Mouse (Mus musculus) urinary bladder, adult 18-20 months (tissue): ENCODE results near the gene Exoc3l4.

Source experiments
- DNase-seq, 2 experiments: peaks; one replicate each; pipeline ENCODE4 v3.0.0; 2022; ENCODE audit warnings: low spot score in 2 of 2, mixed read lengths in 2 of 2

Exoc3l4 gene

DNA sequence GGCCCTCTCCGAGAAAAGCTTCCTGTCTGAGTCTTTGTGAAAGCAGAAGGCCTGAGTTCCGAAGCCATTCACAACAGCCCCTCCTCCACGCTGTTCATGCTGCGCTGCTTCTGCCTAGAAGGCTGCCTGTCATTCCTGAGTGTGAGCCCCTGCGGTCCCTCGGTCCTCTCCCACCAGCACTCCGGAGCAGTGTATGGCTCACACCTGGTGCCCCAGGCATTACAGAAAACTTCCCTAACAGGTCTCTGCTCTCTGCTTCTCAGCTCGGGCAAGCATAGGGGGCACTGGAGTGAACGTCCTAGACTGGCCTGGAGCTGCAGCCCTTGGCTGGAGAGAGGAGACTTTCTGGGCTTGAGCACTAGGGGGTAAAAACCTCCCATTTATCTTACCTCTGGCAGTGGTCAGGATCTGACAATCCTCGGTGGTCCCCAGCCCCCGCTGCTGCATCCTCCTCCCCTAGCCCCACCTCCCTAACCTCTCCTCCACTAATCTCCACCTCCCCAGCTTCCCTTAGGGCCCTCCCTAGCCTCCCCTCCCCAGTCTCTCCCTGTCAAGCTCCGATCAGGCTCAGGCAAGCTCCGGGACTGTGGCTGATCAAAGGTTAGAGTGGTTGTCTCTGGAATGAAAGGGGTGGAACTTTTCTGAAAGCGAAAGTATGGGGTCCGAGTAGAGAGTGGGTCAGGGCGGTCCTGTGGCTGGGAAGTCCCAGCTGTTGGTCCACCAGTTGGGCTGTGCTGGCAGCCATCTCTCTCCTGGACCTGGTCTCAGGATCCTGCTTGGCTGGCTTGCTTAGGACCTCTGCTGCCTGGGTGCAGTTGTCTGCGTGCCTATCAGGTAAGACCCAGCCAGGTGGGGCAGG, at the start of gene Exoc3l4:
Gene Exoc3l4 (plus strand): TSS at position 97 of the 859 bp plus-strand sequence.
- peak in 1 of 2 experiments; percentile 52 for DNase-seq

DNA sequence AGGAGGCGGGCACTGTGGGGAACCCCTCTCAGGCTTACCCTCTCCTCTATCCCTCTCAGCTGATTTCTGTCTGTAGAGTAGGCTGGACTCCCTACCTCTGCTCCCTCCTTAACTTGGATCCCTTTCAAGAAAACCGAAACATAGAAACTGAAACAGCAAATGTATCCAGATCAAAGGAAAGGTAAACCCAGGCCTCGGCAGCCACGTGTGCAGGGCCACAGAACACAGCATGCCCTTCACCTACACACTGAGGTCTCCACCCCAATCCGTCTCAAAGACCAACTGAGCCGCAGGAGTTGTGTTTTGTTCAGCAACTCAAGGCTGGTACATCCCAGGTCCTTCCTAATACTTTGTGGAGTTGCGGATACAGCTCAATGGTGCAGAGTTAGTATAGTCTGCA, 49.8 kb upstream of the Exoc3l4 start:
- no peak for DNase-seq

DNA sequence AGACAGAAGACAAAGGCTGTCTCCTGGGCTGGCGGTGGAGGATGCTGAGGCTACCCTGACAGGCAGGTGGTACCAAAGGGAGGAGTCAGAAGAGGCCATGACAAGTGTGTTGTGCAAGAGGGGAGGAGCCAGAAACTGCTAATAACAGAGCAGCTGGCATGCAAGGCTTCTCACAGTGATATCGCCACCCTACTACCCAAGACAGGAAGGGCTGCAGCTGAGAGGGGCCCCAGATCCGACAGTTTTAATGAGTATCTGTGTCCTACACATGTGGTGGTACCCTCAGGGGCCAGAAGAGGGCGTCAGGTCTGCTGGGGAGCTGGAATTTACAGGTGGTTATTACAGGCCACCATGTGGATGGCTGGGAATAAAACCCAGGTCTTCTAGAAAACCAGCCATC, 46.6 kb upstream of the Exoc3l4 start:
- no peak for DNase-seq

DNA sequence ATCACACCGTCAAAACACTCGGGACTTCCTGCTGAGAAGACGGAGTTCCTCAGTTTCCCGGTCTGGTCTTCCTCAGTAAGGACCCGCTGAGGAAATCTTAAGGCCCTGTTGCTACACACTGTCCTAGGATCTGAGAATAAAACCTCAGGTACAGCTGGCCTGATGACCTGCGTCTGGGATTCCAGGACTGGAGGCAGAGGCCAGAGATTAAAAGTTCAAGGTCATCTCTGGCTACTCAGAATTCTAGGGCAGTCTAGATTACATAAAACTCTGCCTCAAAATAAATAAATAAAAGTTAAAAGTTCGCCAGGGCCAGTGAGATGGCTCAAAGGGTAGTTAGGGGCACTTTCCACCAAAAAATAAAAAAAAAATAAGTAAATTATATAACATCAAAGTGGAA, 44.9 kb upstream of the Exoc3l4 start:
- no peak for DNase-seq

DNA sequence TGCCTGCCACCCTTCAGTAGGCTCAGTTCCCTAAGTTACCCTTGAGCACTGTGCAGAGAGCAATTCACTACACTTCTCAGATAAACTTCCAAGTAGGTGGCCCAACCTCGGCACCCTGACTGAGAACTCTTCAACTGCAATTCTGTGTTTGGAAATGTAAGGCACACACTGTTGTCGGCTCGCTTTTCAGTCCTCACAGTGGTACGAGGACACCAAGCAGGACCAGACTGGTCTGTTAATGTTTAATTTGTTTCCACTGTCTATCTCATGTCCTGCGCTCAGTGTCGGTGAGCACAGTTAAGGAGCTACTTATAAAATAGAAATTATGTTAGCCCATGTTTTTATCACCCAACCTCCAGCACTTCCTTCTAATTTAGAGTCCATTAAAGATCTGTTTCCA, 43.4 kb upstream of the Exoc3l4 start:
- DNase-seq, result no peak

DNA sequence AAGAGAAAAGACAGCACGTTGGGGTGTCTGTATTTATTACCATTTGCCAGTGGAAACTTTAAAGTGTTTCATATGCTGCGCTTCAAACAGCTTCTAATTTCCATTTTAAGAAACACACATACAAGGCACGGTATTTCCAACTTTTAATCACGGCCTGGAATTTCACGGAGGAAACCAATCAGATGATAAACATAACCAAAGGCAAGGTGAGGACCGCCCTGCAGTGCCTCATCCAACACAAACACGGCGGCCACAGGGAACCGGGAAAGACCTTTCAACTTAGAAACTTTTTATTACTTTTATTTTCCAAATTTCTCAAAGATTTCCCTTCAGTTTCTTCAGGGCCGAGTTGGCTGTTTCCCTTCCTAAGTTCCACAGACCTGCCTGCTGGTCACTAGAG, 42.1 kb upstream of the Exoc3l4 start:
- no peak for DNase-seq

DNA sequence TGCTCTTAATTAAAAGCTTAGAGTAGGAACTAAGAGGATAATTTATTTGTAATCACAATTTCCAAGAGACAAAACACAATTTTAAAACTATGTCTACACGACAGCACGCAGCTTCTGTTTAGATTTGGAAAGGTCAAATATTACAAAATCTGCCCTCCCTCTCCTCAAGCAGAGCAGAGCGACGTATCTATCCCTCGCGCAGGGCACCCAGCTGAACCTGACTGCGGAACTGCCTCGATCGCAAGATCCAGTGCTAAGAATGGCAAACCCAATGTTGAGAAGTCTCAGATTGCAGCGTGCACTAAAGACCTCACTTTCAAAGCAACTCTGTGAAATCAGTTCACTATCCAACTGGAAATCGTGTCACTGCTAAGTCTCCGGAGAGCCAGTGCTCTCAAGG, 41.3 kb upstream of the Exoc3l4 start:
- no peak for DNase-seq

DNA sequence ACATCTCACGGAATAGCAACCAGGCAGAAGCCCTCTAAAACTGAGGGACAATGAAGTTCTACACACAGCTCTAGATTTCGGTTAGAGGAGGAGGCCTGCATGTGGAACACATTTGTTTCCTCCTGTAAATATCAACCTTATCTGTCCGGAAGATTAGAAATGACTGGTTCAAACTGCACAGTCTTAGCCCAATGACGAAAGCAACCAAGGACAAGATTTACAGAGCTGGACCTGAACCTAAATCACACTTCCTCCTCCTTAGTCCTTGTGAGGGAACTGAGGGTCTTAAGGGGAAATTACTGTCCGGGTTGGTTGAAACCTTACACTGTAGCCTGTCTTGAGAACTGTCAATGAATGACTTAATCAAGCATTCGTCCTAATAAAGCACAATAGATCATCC, 40.8 kb upstream of the Exoc3l4 start:
- no peak for DNase-seq

DNA sequence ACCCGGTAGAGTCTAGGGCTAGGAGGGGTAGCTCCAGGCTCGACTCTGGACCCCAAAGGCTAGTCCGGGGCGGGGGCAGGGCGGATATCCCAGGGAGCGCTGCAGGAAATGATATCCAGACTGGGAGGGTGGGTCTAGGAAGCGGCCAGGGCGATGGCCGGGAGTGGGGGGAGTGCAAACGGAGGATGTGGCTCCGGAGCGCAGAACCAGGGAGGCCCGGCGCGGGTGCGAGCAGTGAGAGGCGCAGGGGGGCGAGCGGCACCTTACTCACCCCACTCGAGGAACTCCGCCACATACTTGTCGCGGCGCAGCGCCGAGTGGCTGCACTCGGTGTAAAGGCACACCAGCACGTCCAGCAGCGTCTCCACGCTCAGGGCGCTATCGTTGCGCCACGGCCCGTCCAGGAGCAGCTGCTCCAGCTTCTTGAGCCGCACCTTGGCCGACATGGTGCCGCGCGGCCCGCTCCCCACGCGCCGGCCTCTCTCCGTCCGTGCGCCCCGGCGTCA, 39.9 kb upstream of the Exoc3l4 start:
- DNase-seq, result peak; percentile 40 to 44

DNA sequence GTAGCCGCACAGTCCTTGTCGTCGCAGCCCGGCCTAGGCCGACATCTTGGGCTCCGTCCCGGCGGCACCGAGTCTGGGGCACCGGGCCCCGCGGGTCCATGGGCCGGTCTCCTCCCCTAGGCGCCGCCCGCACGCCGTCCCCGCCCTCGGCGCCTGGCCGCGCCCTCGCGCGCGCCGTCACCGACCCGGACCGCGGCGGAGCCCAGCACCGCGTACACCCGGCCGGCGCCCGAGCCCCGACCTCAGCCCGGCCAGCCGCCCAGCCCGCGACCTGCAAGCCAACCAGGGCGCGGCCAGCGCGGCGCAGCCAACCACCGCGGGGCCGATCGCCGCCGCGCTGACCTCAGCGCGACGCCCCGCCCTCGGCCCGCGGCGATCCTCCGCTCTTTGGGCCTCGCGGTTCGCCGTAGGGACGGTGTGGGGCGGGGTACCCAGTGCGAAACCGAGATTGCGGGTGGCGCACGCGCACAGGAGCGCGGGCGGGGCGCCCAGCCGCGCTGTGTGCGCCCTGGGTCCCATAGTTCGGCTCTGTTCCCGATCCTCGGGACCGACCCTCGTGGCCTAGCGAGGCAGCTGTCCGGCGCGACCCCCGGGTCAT, 39.3 kb upstream of the Exoc3l4 start, which contains the start of gene Cdc42bpb:
Gene Cdc42bpb (minus strand): TSS at position 343 of the 598 bp plus-strand sequence.
- DNase-seq, result peak; percentile 91 to 93

DNA sequence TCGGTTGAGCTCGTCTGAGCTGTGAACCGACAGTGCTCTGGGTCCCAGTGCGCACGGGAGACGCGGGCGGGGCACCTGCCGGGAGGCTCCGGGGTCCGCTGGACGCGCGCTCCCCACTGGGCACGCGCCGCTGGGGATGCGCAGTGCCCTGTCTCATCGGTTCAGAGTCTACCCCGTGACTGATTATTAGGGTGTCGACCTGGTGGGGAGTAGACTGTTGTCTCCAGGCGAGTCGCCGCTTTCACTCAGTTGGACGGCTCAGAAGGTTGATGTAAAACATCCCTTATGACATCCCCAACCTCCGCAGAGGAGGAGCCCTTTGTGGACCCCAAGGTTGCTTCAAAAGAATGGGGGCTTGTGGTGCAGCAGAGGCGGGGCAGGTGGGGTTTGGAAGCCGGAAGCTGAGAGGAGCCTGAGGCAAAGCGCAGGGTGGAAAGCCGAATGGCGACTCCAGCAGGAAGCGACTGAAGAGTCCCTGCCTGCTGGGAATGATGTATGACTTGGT, 38.8 kb upstream of the Exoc3l4 start:
- peak in 1 of 2 experiments; percentile 24 for DNase-seq

DNA sequence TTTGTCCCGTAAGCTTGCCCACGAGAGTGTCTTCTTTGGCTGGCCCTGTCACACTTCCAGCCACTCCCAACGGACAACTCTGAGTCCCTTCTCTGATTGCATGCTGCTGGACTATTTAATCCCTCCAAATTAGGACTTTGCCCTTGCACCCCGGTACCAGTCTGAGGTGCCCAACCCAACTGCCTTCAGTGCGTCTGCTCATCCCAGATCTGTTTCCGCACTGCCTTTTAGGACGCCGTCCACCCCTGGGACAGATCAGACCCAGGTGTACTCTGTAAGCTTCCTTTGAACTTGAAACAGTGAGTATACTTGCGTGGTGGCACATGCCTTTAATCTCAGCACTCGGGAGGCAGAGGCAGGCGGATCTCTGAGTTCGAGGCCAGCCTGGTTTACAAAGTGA, 38.0 kb upstream of the Exoc3l4 start:
- no peak for DNase-seq

DNA sequence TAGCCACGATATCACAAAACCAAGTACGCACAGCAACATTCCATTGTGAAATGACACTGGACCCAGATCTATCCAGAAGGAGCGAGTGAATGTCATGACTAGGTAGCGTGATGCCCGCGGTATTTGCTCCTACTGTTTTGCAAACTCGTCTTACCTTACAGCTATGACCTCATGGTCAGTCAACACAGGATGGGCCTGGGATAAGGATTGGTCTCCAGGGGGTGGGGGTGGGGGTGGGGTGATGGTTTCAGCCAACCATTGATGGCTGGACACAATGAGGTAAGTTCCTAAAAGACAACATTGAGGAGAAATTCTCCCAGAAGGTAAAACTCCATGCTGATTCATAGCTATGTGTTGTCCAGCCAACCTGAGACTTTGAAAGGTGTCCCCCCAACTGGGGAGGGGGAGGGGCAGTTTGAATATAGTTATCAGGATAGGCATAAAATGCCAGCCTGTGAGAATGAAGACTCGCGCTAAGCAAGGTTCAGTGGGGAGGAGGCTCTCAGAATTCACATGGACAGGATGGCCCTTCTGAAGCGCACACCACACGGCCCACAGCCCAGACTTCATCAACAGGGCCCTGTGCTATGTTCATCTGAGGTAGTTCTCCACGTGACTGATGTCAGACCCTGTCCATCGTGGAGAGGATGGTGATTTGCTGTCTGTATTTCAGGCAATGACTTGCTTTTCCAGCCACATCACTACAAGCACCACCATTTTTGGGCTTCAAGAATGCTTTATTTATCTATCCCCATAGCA, 30.8 kb upstream of the Exoc3l4 start:
- no peak for DNase-seq

DNA sequence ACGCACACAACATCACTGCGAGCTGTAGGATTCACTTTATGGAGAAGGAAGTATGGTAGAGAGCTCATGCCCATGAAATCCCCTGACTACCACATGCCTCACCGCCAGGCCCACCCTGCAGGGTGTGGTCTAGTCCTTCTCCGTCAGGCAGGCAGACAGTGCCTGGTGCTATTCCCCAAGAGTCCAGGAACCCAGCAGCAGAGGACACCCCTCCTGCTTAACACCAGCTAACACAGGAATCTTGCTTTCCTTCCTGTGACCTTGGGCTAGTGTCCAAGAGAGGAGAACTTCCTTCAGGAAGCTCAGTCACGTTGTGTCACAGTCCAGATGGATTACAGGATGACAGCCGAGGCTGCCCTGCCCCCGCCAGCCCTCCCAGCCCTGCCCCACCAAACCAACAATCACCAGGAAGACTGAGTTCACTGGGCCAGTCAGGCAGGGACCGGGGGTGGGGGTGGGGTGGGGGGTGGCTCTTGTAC, 30.1 kb upstream of the Exoc3l4 start:
- DNase-seq, result no peak

DNA sequence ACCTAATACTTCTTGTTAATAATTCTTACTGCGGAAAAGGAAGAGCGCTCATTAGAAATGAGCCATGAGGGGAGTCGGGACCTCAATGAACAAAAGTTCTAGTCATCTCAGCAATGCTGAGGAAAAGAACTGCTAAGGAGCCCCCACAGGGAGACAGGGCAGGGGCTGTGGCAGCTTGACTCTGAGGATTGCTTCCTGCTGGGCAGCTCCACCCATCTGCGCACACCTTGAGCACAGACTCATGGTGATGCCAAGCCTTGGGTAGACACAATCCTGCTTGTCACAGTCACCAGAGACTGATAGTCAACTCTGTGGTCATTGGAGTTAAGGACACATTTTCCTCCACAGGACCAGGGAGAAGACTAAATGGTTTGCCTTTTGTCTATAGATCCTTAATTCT, 29.7 kb upstream of the Exoc3l4 start:
- DNase-seq, result no peak

DNA sequence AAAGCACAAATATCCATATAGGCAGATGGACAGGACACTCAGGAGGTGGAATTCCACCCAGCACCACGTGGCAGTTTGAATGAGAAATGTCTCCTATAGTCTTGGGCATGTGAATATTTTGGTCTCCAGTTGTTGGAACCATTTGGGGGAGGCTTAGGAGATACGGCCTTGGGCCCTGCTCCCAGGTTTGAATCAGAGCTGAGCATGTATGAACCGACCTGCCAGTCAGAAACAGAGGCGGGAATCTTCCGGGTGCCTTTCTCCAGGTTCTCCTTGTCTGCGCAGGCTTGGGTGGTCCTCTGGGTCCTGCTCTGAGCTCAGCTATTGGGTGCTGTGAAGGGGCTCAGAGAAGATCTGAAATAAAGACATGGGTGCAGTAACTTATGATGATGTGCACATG, 22.8 kb upstream of the Exoc3l4 start:
- DNase-seq, result no peak

DNA sequence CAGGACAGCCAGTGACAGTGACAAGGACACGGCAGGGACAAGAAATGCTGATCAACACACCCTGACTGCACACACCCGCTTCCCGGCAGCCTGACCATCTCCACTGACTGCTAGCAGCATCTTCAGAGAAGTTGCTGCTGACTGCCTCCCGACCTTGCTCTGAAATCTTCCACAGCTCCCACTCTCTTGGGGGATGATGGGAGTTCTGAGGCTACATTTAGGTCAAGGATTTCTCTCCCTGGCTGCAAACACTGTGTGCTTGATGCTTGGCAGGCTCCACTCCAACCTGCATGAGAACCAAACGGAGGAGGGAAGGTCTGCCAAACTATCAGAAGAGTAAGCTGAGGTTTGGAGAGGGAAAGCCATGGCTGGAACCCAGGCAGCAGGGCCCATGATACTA, 19.8 kb upstream of the Exoc3l4 start:
- no peak for DNase-seq

DNA sequence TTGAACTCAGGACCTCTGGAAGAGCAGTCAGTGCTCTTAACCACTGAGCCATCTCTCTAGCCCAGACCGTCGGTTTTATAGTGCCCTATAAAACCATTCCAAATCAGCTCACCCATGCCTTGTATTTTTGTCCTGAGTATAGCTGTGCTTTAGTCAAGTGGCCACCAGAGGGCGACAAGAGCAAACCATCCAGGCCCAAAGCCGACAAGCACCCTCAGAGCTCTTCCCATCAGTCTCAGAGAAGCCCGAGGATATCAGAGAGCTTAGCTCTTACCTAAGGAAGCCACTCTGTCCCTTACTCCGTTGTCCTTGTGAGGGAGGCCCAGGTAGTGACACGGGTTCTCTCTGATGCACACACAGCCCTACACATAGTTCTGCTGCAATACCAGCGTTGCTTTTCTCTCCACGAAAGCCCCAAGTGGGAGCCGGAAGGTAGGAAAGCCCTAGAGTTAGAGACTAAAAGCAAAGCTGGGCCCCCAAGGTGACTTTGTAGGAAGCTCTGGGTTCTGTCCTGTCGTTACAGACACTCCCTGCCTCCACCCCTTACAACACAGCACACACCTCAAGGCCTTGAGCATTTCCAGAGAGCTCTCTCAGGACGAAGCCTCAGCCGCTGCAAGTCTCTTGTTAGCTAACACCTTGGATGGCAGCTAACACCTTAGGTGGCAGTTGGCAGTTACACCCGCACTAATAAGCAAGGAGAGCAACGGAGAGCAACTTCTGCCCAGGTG, 15.2 kb upstream of the Exoc3l4 start:
- peak in 1 of 2 experiments; percentile 65 for DNase-seq

DNA sequence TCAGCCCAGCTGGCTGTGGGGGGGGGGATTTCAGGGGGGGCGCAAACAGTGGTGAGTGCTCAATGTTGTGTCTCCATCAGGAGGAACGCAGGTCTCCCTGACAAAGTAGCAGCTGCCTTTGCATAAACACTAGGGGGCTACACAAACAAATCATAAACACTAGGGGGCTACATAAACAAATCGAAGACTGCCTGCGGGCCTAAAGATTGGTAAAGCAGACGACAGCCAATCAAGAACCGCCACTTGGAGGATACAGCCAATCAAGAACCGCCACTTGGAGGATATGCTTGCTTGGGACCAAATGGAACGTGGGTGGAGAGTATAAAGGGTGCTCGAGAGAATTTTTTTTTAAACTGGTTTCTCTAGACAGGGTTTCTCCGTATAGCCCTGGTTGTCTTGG, 11.9 kb upstream of the Exoc3l4 start:
- DNase-seq, result no peak

DNA sequence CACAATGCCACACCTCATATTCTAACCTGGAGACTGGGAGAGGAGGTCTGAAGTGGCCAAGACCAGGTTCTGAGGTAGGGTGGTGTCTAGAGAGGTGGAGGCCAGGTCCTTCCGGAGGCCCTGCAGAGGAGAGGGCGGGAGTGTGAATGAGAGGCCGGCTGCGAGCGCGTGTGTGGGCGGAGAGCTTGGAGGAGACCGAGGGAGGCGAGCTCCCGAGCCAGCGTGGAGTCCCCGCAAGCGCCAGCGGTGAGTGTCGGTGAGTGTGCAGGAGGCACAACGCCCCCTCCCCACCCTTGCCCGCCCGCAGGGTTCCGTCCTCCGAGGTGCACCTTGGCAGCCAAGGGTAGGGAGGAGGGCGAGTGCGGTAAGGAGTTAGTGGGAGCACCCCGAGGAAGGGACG, 10.2 kb upstream of the Exoc3l4 start, which contains the start of gene Lbhd2:
Gene Lbhd2 (plus strand): TSS at position 188 of the 400 bp plus-strand sequence.
- DNase-seq, result no peak

DNA sequence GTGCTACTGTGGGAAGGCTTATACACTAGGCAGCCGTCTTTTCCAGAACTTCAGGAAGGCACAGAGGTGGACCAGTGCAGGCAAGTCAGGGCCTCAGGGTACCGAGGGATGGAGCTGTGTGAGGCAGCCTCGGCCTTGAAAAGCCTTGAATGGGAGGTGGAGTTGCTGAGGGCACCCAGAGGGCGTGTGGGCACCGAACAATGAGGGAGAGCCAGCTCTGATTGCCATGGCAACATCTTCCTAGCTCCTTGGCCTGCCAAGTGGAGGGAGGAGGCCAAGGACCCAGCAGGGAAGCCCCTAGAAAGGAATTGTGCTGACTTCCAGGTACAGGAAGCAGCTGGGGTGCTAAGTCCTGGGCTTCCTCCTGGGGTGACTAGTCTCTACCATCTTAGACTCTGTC, 7.2 kb upstream of the Exoc3l4 start:
- DNase-seq, result no peak
